Mouse (Mus musculus) liver, postnatal 0 days (tissue): ENCODE results near the gene Enpp4.

Experiments used
- CTCF ChIP-seq: sonication (generic); IDR thresholded peaks from 2 replicates; pipeline ENCODE4 v1.5.1; 2016; ENCODE audit warnings: antibody characterized with exemption, low read depth
- EP300 ChIP-seq: IDR thresholded peaks from 2 replicates; pipeline ENCODE4 v1.6.1; 2016; ENCODE audit warnings: antibody characterized with exemption, low read depth, mild to moderate bottlenecking

- TF ChIP-seq EP300 (no peak), CTCF (no peak)
Measured at GRCm38 (mm10) chr17:44078631-44079350, 26.8 kb downstream of the Enpp4 start, which contains the start of gene Enpp5.
